Mouse (Mus musculus) liver, embryonic 14.5 days (tissue): ENCODE results near the gene Akap9.

Experiments used
- CTCF ChIP-seq: IDR thresholded peaks from 2 replicates; pipeline ENCODE4 v1.5.1; 2016; ENCODE audit warnings: antibody characterized with exemption, low read depth, control low read depth
- EP300 ChIP-seq: IDR thresholded peaks from 2 replicates; pipeline ENCODE4 v1.6.1; 2016; ENCODE audit warnings: antibody characterized with exemption, low read depth

- no peak for TF ChIP-seq CTCF
- no peak for TF ChIP-seq EP300
Measured at GRCm38 (mm10) chr5:4024727-4025126, 96.9 kb downstream of the Akap9 start.
